Mouse (Mus musculus) liver, postnatal 0 days (tissue): Measurements from ENCODE around the gene Aspscr1. TPM values are rescaled to one million over a fixed set of nuclear protein-coding genes. Genes with fewer than 3 reads are reported as not detected.

Experiments
- ATAC-seq: fragments of 200-750 bp; cut with Nextera tagmentation; 2 replicates; pipeline ENCODE4 v1.8.0; 2017; ENCODE audit warnings: mild to moderate bottlenecking, moderate library complexity
- DNase-seq: peaks from one replicate; pipeline ENCODE4 v3.0.0-alpha.2; 2016
- H3K27ac ChIP-seq: fragments of 300-500 bp; sonication (generic); 2 replicates; pipeline ENCODE4 v1.5.1; 2014; ENCODE audit warnings: antibody characterized with exemption, moderate library complexity, mild to moderate bottlenecking, low read depth
- H3K27me3 ChIP-seq: fragments of 300-500 bp; sonication (generic); 2 replicates; pipeline ENCODE4 v1.6.1; 2014; ENCODE audit warnings: low read length, control low read depth, mixed read lengths; ENCODE audit not compliant: insufficient read depth
- H3K36me3 ChIP-seq: fragments of 300-500 bp; sonication (generic); replicated peaks from 2 replicates; pipeline ENCODE4 v1.6.1; 2014; ENCODE audit warnings: mild to moderate bottlenecking, control low read depth, low read length, moderate library complexity, mixed read lengths; ENCODE audit not compliant: insufficient read depth
- H3K4me1 ChIP-seq: fragments of 300-500 bp; sonication (generic); 2 replicates; pipeline ENCODE4 v1.6.1; 2014; ENCODE audit warnings: antibody characterized with exemption, mild to moderate bottlenecking, control low read depth; ENCODE audit not compliant: insufficient read depth
- H3K4me2 ChIP-seq: fragments of 300-500 bp; sonication (generic); 2 replicates; pipeline ENCODE4 v1.6.1; 2014; ENCODE audit warnings: low read depth, mild to moderate bottlenecking, low read length, moderate library complexity, mixed read lengths
- H3K4me3 ChIP-seq: fragments of 300-500 bp; sonication (generic); 2 replicates; pipeline ENCODE4 v1.5.1; 2014; ENCODE audit warnings: low read depth, low read length
- H3K9ac ChIP-seq: fragments of 300-500 bp; sonication (generic); replicated peaks from 2 replicates; pipeline ENCODE4 v1.6.1; 2014; ENCODE audit warnings: mild to moderate bottlenecking, moderate library complexity
- H3K9me3 ChIP-seq: fragments of 300-500 bp; sonication (generic); 2 replicates; pipeline ENCODE4 v1.6.1; 2016; ENCODE audit warnings: mild to moderate bottlenecking, control low read depth, low read length, mixed read lengths
- CTCF ChIP-seq: sonication (generic); IDR thresholded peaks from 2 replicates; pipeline ENCODE4 v1.5.1; 2016; ENCODE audit warnings: antibody characterized with exemption, low read depth
- EP300 ChIP-seq: IDR thresholded peaks from 2 replicates; pipeline ENCODE4 v1.6.1; 2016; ENCODE audit warnings: antibody characterized with exemption, low read depth, mild to moderate bottlenecking
- WGBS: fragments of 180-500 bp; shearing (Covaris S2); extraction: QIAGEN DNeasy Blood & Tissue Kit; methylation state at CpG from one replicate; pipeline ENCODE4 v1.1.7; 2014; ENCODE audit not compliant: insufficient replicate concordance; 5-methylcytosine and 5-hydroxymethylcytosine counted together
- polyA plus RNA-seq: library from polyadenylated mRNA; unstranded; fragments of >200 nt; fragmentation: Nextera tagmentation; extraction: Ambion mirVana; gene quantifications from 2 replicates; pipeline ENCODE4 v1.2.1, GENCODE M21; 2015

Aspscr1 gene
- polyA plus RNA-seq, 1 experiment from 2014 or later, result 56.8 TPM

DNA sequence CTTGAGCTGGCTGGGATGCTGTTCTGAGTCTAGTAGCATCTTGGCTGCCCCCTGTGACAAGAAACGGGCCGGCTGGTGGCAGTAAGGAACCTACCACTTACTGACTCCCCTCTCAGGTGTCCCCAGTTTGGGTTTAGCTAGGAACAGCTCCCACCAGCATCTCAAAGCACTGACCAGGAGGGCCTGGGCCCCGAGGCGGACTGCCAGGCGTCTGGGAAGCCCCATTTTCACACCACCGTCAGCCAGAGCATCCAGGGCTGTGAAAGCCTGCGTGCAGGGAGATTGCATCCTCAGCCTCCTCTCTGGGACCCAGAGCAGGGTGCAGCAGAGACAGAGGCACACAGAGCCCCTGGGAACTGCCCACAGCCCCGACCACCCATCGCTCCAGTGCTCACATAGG, 31.5 kb upstream of the Aspscr1 start:
- TF ChIP-seq CTCF (no peak), EP300 (no peak)
- no peak for DNase-seq
- WGBS, result 69% methylated on average over 9 of the region's 9 CpGs

DNA sequence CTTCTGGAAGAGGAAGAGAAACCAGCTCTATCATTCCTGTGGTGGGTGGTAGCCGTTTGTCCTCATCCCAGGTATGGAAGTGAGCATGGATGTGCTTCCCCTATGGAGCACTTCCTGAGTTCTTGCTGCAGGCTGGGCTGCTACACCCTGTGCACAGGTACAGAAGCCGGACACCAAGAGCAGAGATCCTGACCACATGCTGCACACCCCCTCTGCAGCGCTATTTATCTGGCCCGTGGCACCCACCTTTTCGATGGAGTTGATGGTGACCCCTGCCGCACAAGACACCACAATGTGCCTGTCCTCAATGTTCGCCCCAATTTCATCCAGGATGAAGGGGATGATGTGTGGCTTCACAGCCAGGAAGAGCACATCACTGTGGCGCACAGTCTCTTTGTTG, 30.9 kb upstream of the Aspscr1 start:
- Histone ChIP-seq H3K4me3 (no peak overlapping the region), H3K36me3 (no peaks in the 10 kb centered on the region), H3K27ac (no peak overlapping the region), H3K27me3 (0 out of 2 replicates have a peak, but pooled peaks cover 3% of the 10 kb centered on the region), H3K4me2 (no peak overlapping the region), H3K4me1 (peaks cover 14% of the 10 kb centered on the region), H3K9ac (no peak overlapping the region), H3K9me3 (no peaks in the 10 kb centered on the region)
- TF ChIP-seq EP300, result no peak
- TF ChIP-seq CTCF, result no peak
- no peak for DNase-seq
- ATAC-seq, result no peak
- 76% methylated on average over 8 of the region's 8 CpGs for WGBS

More for the DNA sequence above, 31.5 kb upstream of the Aspscr1 start:
- no peak for ATAC-seq
- Histone ChIP-seq H3K4me2 (no peak overlapping the region), H3K27ac (no peak overlapping the region), H3K4me3 (no peak overlapping the region), H3K36me3 (no peaks in the 10 kb centered on the region), H3K4me1 (peaks cover 11% of the 10 kb centered on the region), H3K27me3 (0 out of 2 replicates have a peak, but pooled peaks cover 3% of the 10 kb centered on the region), H3K9ac (no peak overlapping the region), H3K9me3 (no peaks in the 10 kb centered on the region)

DNA sequence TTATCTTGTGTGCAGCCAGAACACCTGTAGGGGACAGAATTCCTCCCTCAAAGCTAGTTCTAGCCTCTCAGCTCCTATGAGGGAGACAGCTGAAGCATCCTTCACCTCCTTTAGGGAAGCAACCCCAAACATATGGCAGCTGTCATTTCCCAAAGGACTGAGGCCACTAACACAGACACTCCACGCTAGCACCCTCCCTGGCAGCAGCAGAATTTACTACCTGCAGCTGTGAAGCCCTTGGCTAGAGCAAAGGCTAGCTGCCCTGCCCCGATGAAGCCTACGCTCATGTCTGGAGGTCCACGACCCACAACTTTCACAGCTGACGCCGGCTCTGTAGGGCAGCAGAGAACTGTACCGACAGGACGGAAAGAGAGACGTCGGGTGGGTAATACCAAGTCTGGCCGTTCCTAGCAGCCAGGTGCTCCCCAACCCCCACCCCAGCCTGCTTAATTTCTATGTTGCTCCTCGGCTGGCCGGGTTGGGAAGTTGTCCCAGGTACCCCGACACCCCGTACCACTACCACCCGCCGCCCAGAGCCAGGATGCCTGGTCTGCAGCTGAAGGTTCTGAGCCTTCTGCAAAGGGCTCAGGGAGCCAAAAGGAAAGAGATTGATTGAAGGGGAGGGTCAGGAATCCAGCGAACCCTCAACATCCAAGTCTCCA, 29.7 kb upstream of the Aspscr1 start:
- H3K9me3 ChIP-seq, result no peaks in the 10 kb centered on the region
- peak overlapping the region; percentile 97 for H3K4me2 ChIP-seq
- peaks cover 19% of the 10 kb centered on the region for H3K4me1 ChIP-seq
- H3K36me3 ChIP-seq, result no peaks in the 10 kb centered on the region
- 2% methylated on average over 18 of the region's 18 CpGs for WGBS
- TF ChIP-seq CTCF (no peak), EP300 (no peak)
- 0 out of 2 replicates have a peak, but pooled peaks cover 3% of the 10 kb centered on the region for H3K27me3 ChIP-seq
- no peak overlapping the region for H3K27ac ChIP-seq
- ATAC-seq, result peak; percentile 43
- H3K9ac ChIP-seq, result peak overlapping the region; percentile 64
- H3K4me3 ChIP-seq, result peak overlapping the region; percentile 52
- no peak for DNase-seq

DNA sequence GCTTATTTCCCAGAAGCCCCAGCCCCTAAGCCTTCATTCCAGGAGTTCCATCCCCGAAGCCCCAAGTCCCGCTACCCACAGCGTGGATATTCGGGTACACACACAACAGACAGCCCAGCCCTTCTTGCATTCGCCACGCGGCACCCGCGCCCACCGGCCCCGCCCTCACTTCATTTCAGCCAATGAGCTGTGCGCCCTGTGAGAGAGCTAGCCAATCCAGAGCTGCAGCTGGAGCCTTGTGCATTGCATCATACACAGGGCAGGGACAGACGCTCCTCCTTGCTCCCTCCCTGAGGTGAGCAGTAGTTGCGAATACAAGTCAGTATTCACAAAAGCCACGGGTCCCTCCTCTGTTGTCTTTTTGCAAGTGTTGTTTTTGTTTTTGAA, 29.2 kb upstream of the Aspscr1 start, which contains the start of gene Pycr1:
Gene Pycr1 (minus strand): TSS at position 169 of the 387 bp plus-strand sequence.
- H3K27ac ChIP-seq, result no peak within 1 kb of the TSS
- no peak for TF ChIP-seq CTCF
- TF ChIP-seq EP300, result no peak
- peak within 1 kb of the TSS; percentile 97 for H3K4me2 ChIP-seq
- whole genome bisulfite sequencing, result under 1% methylated on average over 15 of the region's 15 CpGs
- 0 out of 2 replicates have a peak, but pooled peaks cover 3% of the 10 kb centered on the region for H3K27me3 ChIP-seq
- no peaks in the 10 kb centered on the region for H3K36me3 ChIP-seq
- DNase-seq, result peak; percentile 94
- H3K9me3 ChIP-seq, result no peaks in the 10 kb centered on the region
- peak within 1 kb of the TSS; percentile 52 for H3K4me3 ChIP-seq
- H3K4me1 ChIP-seq, result peaks cover 21% of the 10 kb centered on the region
- ATAC-seq, result peak; percentile 96
- peak within 1 kb of the TSS; percentile 64 for H3K9ac ChIP-seq

DNA sequence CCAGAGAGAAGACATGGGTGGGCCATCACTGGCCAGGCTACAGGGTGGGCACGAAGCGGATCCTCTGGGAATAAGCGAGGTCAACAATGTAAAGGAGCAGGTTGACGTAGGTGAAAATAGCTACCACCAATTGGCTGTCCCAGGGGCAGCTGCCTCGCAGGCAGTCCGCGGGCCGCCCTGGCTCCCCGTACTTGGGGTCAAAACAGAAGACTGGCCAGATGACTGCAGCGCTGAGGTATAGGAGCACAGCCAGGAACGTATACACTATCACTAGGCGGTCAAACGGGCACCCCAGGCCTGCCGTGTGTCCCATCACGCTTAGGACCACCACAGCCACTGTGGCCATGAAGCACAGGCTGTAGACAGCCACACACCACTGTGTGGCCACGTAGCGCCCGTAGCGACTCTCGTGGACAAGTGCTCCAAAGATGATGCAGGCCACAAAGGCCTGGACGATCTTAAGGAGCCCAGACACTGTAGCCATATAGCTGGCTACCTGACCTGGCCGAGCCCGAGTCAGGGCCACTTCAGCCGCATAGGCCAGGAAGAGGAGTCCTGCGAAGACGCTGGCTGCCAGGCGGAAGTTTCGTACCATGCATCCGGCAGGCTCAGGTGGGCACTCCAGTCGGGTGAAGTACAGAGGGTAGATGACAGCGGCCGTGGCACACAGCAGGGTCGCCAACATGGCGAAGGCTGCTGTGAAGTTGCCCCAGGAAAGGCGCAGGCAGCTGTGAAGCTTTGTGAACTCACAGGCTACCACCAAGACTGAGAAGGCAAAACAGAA, 25.5 kb upstream of the Aspscr1 start:
- H3K9ac ChIP-seq, result no peak overlapping the region
- WGBS, result 82% methylated on average over 35 of the region's 35 CpGs
- H3K4me1 ChIP-seq, result peaks cover 21% of the 10 kb centered on the region
- no peak for TF ChIP-seq CTCF
- TF ChIP-seq EP300, result no peak
- no peaks in the 10 kb centered on the region for H3K36me3 ChIP-seq
- H3K4me2 ChIP-seq, result peak overlapping the region; percentile 73
- ATAC-seq, result no peak
- DNase-seq, result peak; percentile 10
- H3K27me3 ChIP-seq, result 0 out of 2 replicates have a peak, but pooled peaks cover 3% of the 10 kb centered on the region
- no peak overlapping the region for H3K4me3 ChIP-seq
- H3K27ac ChIP-seq, result peak overlapping the region; percentile 53; the same call in 1 of the 2 replicates
- H3K9me3 ChIP-seq, result no peaks in the 10 kb centered on the region

DNA sequence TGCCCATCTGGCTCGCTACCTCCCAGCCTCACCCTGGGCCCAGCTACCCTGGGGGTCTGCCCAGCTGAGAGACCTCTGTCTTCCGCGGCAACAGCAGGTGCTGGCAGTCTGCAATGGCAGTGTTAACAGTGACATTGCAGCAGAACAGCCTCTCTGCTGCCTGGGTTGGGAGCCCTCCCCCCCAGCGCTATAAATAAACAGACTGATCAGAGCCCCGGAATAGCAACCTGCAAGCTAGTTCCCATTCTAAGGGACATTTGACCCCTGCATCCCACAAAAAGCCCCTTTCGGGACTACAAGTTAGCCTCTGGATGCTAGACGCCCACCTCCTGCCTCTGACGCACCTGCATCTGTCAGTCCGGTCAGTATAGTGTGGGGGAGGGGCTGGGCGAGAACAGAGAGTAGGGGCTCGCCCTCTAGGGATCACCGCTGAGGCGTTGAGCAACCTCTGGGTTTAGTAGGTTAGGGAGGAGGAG, 24.7 kb upstream of the Aspscr1 start, which contains the start of gene Myadml2:
Gene Myadml2 (minus strand): TSS at position 158 of the 476 bp plus-strand sequence.
- H3K9ac ChIP-seq, result peak within 1 kb of the TSS; percentile 52; the same call in 1 of the 2 replicates
- 5% methylated on average over 13 of the region's 13 CpGs for WGBS
- no peaks in the 10 kb centered on the region for H3K27me3 ChIP-seq
- H3K4me1 ChIP-seq, result peaks cover 14% of the 10 kb centered on the region
- H3K9me3 ChIP-seq, result no peaks in the 10 kb centered on the region
- DNase-seq, result peak; percentile 76
- H3K36me3 ChIP-seq, result no peaks in the 10 kb centered on the region
- peak within 1 kb of the TSS; percentile 36 for H3K4me3 ChIP-seq
- peak within 1 kb of the TSS; percentile 53 for H3K27ac ChIP-seq
- peak; percentile 65 for ATAC-seq
- peak within 1 kb of the TSS; percentile 73 for H3K4me2 ChIP-seq
- TF ChIP-seq CTCF (0 out of 2 replicates have a peak, but pooled peaks have one; percentile 8), EP300 (no peak)
